Mouse (Mus musculus): Measurements from ENCODE around the gene Abcg1. TPM values are rescaled to one million over a fixed set of nuclear protein-coding genes. Genes with fewer than 3 reads are reported as not detected.
A peak's percentile ranks its signal among the peaks of the same experiment; 100 is the strongest.

The Abcg1 gene
- polyA plus RNA-seq, 1 experiment from 2014 or later: 6.1 TPM

DNA sequence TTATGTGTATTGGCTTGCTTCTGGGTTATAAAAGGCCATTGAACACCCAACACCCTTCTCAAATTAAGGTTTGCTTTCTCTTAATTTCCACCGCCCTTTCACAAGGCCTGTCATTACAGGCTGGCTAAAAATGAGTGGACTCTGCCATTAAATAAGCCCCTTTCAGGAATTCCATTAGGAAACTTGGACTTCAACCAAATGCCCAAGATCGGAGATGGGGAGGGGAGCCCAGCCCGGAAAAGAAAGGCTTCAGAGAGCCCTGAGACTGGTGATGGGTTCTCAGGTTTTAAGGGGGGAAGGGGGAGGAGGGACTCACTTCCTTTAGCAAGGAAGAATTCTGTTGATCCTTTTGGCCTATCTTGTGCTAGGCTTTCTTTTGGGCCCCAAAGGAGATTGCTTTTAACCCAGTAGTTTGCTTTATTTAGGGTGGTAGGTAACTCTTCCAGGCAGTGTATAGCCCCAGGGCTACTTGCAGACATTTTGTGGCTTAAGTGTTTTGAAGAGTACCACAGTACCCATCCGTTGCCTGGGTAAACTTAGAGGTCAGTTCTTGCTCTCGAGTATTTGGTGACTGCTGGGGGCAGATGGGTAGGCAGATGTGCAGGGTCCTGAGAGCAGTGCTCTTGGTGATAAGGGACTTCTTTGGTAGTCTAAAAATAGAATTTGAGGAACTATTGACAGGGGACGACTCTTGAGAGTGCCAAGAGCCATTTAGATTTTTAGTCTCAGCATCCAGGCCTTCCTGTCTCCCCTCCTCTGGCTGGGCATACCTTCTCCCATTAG lies 13.1 kb downstream of the Abcg1 start:
- DNase-seq (no peak), ATAC-seq (ENCODE audit: low read depth) (no peak)
- Histone ChIP-seq H3K9me3 (replicated peaks) (no peaks in the 10 kb centered on the region), H3K4me1 (replicated peaks) (peaks cover 79% of the 10 kb centered on the region), H3K36me3 (no peaks in the 10 kb centered on the region), H3K27ac (peak overlapping the region; percentile 34; the same call in 1 of the 2 replicates), H3K27me3 (no peaks in the 10 kb centered on the region), H3K4me2 (peak overlapping the region; percentile 22), H3K9ac (peak overlapping the region; percentile 43; the same call in 1 of the 2 replicates), H3K4me3 (replicated peaks) (no peak overlapping the region)
- 21% methylated on average over 6 of the region's 6 CpGs for WGBS (ENCODE audit: insufficient replicate concordance)

- ATAC-seq (ENCODE audit: low read depth): peak; percentile 19
- Histone ChIP-seq H3K4me3 (replicated peaks) (no peak overlapping the region), H3K36me3 (no peaks in the 10 kb centered on the region), H3K9me3 (replicated peaks) (no peaks in the 10 kb centered on the region), H3K4me2 (peak overlapping the region; percentile 22), H3K4me1 (replicated peaks) (peaks cover 88% of the 10 kb centered on the region), H3K27ac (peak overlapping the region; percentile 10), H3K27me3 (no peaks in the 10 kb centered on the region), H3K9ac (peak overlapping the region; percentile 43; the same call in 1 of the 2 replicates)
- WGBS (ENCODE audit: insufficient replicate concordance): 28% methylated on average over 18 of the region's 18 CpGs
- DNase-seq: no peak
Measured at GRCm38 (mm10) chr17:31071421-31072301, 14.2 kb downstream of the Abcg1 start.

DNA sequence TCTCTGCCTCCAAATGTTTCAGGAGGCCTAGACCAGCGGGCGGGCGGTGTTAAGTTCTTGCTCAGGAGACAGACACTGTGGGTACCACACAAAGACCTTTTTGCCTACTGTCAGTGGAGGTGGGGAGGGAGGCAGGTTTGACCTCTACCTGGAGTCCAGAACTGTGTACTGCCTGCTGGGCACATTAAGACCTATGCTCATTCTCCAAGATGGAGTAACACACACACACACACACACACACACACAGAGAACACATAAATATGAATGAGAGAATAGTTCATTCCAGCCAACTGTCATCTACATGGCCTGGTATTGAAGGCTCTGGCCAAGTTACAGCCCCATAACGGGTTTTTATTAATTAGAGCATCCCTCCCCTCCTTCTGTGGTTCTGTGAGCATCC lies 15.4 kb downstream of the Abcg1 start:
- no peak overlapping the region for H3K9ac ChIP-seq
- H3K4me2 ChIP-seq: peak overlapping the region; percentile 85
- WGBS (ENCODE audit: insufficient replicate concordance): 68% methylated on average over 4 of the region's 4 CpGs
- no peak for DNase-seq
- no peaks in the 10 kb centered on the region for H3K9me3 ChIP-seq (replicated peaks)
- no peaks in the 10 kb centered on the region for H3K27me3 ChIP-seq
- peak overlapping the region; percentile 80 for H3K27ac ChIP-seq
- H3K4me1 ChIP-seq (replicated peaks): peaks cover 87% of the 10 kb centered on the region
- H3K36me3 ChIP-seq: no peaks in the 10 kb centered on the region
- peak overlapping the region; percentile 53 for H3K4me3 ChIP-seq (replicated peaks)
- no peak for ATAC-seq (ENCODE audit: low read depth)

GRCm38 (mm10) chr17:31073273-31074052 lies 16.0 kb downstream of the Abcg1 start:
- Histone ChIP-seq H3K36me3 (no peaks in the 10 kb centered on the region), H3K4me1 (replicated peaks) (peaks cover 90% of the 10 kb centered on the region), H3K9ac (peak overlapping the region; percentile 59), H3K9me3 (replicated peaks) (no peaks in the 10 kb centered on the region), H3K27ac (peak overlapping the region; percentile 80), H3K27me3 (no peaks in the 10 kb centered on the region), H3K4me2 (peak overlapping the region; percentile 85), H3K4me3 (replicated peaks) (peak overlapping the region; percentile 53)
- ATAC-seq (ENCODE audit: low read depth) (peak; percentile 80), DNase-seq (peak; percentile 83)
- 5% methylated on average over 31 of the region's 31 CpGs for WGBS (ENCODE audit: insufficient replicate concordance)

GRCm38 (mm10) chr17:31074053-31074590 lies 16.6 kb downstream of the Abcg1 start:
- Histone ChIP-seq H3K4me3 (replicated peaks) (peak overlapping the region; percentile 53), H3K4me1 (replicated peaks) (peaks cover 88% of the 10 kb centered on the region), H3K9ac (peak overlapping the region; percentile 59)

DNA sequence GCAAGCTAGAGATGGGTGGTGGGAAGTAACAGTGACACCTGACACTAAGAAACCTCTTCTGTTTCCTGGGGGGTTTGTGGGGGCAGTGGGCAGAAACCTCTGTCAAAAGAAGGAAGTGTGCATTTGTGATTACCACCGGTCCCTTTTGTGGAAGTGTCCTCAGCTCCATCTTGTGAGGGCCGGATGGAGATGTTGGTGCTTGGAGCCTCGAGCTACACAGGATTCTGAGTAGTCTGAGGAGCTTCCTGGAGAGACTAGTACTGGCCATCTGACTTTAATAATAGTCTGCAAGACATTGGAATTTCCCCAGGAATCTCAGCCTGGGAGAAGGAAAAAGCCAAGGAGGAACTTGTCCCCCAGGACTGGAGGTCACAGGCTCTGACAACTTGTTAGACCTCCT lies 17.2 kb downstream of the Abcg1 start:
- H3K36me3 ChIP-seq: no peaks in the 10 kb centered on the region
- peak overlapping the region; percentile 85 for H3K4me2 ChIP-seq
- no peaks in the 10 kb centered on the region for H3K27me3 ChIP-seq
- 31% methylated on average over 3 of the region's 3 CpGs for WGBS (ENCODE audit: insufficient replicate concordance)
- peaks cover 82% of the 10 kb centered on the region for H3K4me1 ChIP-seq (replicated peaks)
- no peak for ATAC-seq (ENCODE audit: low read depth)
- H3K9ac ChIP-seq: no peak overlapping the region
- peak overlapping the region; percentile 80 for H3K27ac ChIP-seq
- no peaks in the 10 kb centered on the region for H3K9me3 ChIP-seq (replicated peaks)
- no peak for DNase-seq
- H3K4me3 ChIP-seq (replicated peaks): peak overlapping the region; percentile 53; the same call in 1 of the 2 replicates

More at GRCm38 (mm10) chr17:31074053-31074590, 16.6 kb downstream of the Abcg1 start:
- Histone ChIP-seq H3K27ac (peak overlapping the region; percentile 80), H3K27me3 (no peaks in the 10 kb centered on the region), H3K36me3 (no peaks in the 10 kb centered on the region), H3K9me3 (replicated peaks) (no peaks in the 10 kb centered on the region), H3K4me2 (peak overlapping the region; percentile 85)
- no peak for ATAC-seq (ENCODE audit: low read depth)
- WGBS (ENCODE audit: insufficient replicate concordance): 13% methylated on average over 7 of the region's 7 CpGs
- peak; percentile 28 for DNase-seq

GRCm38 (mm10) chr17:31075471-31075870 lies 18.0 kb downstream of the Abcg1 start:
- Histone ChIP-seq H3K9me3 (replicated peaks) (no peaks in the 10 kb centered on the region), H3K4me2 (no peak overlapping the region), H3K4me1 (replicated peaks) (peaks cover 82% of the 10 kb centered on the region), H3K27me3 (no peaks in the 10 kb centered on the region), H3K4me3 (replicated peaks) (no peak overlapping the region), H3K36me3 (no peaks in the 10 kb centered on the region), H3K9ac (no peak overlapping the region), H3K27ac (peak overlapping the region; percentile 80)
- DNase-seq: no peak
- WGBS (ENCODE audit: insufficient replicate concordance): 81% methylated on average over 5 of the region's 5 CpGs
- no peak for ATAC-seq (ENCODE audit: low read depth)

GRCm38 (mm10) chr17:31077561-31077960 lies 20.1 kb downstream of the Abcg1 start:
- Histone ChIP-seq H3K4me1 (replicated peaks) (peaks cover 76% of the 10 kb centered on the region), H3K9ac (no peak overlapping the region), H3K27me3 (no peaks in the 10 kb centered on the region), H3K4me2 (no peak overlapping the region), H3K27ac (no peak overlapping the region), H3K9me3 (replicated peaks) (no peaks in the 10 kb centered on the region), H3K36me3 (no peaks in the 10 kb centered on the region), H3K4me3 (replicated peaks) (no peak overlapping the region)
- DNase-seq (no peak), ATAC-seq (ENCODE audit: low read depth) (no peak)
- WGBS (ENCODE audit: insufficient replicate concordance): 63% methylated on average over 5 of the region's 5 CpGs

GRCm38 (mm10) chr17:31078581-31078980 lies 21.1 kb downstream of the Abcg1 start:
- no peak overlapping the region for H3K4me3 ChIP-seq (replicated peaks)
- peaks cover 76% of the 10 kb centered on the region for H3K4me1 ChIP-seq (replicated peaks)
- H3K27me3 ChIP-seq: no peaks in the 10 kb centered on the region
- H3K36me3 ChIP-seq: no peaks in the 10 kb centered on the region
- ATAC-seq (ENCODE audit: low read depth) (no peak), DNase-seq (no peak)
- H3K27ac ChIP-seq: peak overlapping the region; percentile 55
- no peak overlapping the region for H3K4me2 ChIP-seq
- H3K9ac ChIP-seq: no peak overlapping the region
- H3K9me3 ChIP-seq (replicated peaks): no peaks in the 10 kb centered on the region
- WGBS (ENCODE audit: insufficient replicate concordance): 80% methylated on average over 11 of the region's 11 CpGs

DNA sequence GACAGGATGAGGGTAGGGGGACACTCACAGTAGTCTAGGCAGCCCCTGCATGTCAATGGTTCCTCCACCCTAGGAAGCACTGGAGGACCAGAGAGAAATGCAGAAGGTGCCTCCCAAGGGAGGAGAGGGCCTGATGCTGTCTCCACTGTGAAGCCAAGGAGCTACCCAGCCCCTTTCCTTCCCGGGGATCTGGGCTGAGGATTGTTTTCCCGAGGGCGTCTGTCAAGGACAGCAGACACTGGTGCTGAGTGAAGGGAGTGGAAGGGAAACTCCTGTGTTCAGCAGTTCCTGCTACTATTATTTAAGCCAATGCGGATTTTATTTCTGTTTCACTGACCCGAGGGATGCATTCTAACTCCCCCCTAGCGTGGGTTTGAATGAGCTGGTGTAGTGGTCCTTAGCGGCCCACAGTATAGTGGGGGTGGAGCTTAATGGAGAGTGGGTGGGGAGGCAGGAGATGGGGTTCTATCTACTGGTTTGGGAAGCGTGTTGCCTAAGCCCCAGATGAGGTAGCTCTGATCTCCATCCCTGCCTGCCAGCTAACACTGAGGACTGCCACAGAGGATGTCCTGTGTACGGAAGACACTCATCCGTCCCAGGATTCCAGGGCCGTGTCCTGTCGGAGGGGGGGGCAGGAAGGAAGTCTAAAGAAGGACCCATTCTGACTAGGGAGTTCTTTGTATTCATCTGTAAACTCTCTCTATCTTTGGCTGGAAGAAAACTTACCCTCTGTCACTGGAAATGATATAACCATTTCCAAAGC lies 21.8 kb downstream of the Abcg1 start:
- Histone ChIP-seq H3K4me2 (no peak overlapping the region), H3K9ac (no peak overlapping the region), H3K36me3 (no peaks in the 10 kb centered on the region), H3K4me1 (replicated peaks) (peaks cover 73% of the 10 kb centered on the region), H3K27ac (peak overlapping the region; percentile 55), H3K9me3 (replicated peaks) (no peaks in the 10 kb centered on the region), H3K27me3 (no peaks in the 10 kb centered on the region), H3K4me3 (replicated peaks) (no peak overlapping the region)
- WGBS (ENCODE audit: insufficient replicate concordance): 58% methylated on average over 12 of the region's 12 CpGs
- 0 out of 2 replicates have a peak, but pooled peaks have one; percentile 27 for ATAC-seq (ENCODE audit: low read depth)
- DNase-seq: no peak

All from liver, embryonic 13.5 days (tissue).